Comparison of ENCODE assay signal across 16 mouse cellular contexts in the genomic region with DNA sequence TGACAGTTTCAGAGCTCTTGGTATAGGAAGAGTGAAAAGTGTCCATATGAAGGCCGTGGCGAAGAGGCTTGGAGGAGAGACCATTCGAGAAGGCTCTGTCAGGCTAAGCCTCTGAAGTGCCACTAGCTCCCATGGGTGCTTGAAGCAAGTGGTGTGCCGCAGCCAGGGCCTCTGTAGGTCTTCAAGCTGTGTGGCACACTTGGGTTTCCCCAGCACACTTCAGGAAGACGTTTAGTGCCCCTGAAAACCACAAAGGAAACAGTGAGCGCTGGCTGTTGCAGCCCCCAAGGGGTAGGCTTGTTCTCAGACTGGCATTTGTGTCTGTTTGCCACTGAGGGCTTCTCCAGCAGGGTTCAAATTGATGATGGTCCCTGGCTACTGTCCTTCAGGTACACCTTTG.
"Had no signal": no experiment of that assay in that cellular context is flagged by ENCODE, and none has a peak within 500 bp of the region (broad histone marks: within the 10 kb centered on the region; RNA-seq: fewer than 3 reads in every experiment).

No protein-coding gene starts in this region.

- H3K4me3 ChIP-seq: kidney, embryonic 15.5 days; left cerebral cortex, adult 2 months; limb, embryonic 15.5 days; liver, embryonic 13.5 days; lung, embryonic 15.5 days; midbrain, embryonic 15.5 days; neural tube, embryonic 12.5 days had no signal

- H3K4me1 ChIP-seq: liver, embryonic 13.5 days; lung, embryonic 15.5 days had no signal

- H3K36me3 ChIP-seq: kidney, embryonic 15.5 days; limb, embryonic 15.5 days; liver, embryonic 13.5 days; lung, embryonic 15.5 days; midbrain, embryonic 15.5 days; neural tube, embryonic 12.5 days had no signal

- H3K27me3 ChIP-seq: limb, embryonic 15.5 days; liver, embryonic 13.5 days; lung, embryonic 15.5 days; midbrain, embryonic 15.5 days; neural tube, embryonic 12.5 days had no signal

- H3K27ac ChIP-seq: kidney, embryonic 15.5 days; left cerebral cortex, adult 2 months; limb, embryonic 15.5 days; liver, embryonic 13.5 days; lung, embryonic 15.5 days; midbrain, embryonic 15.5 days; neural tube, embryonic 12.5 days had no signal

- H3K9me3 ChIP-seq: kidney, embryonic 15.5 days; limb, embryonic 15.5 days; liver, embryonic 13.5 days; lung, embryonic 15.5 days; midbrain, embryonic 15.5 days; neural tube, embryonic 12.5 days had no signal

- DNase-seq: kidney, adult 2 months; kidney, postnatal 14 days; liver, embryonic 13.5 days; liver, postnatal 0 days; lung, postnatal 14 days; retina, postnatal 1 day; right cerebral cortex, postnatal 4 days; spleen, adult 18-20 months had no signal

- H3K4me2 ChIP-seq: kidney, embryonic 15.5 days; limb, embryonic 15.5 days; liver, embryonic 13.5 days; lung, embryonic 15.5 days; midbrain, embryonic 11.5 days; midbrain, embryonic 15.5 days; neural tube, embryonic 12.5 days had no signal

- ATAC-seq: intestine, embryonic 16.5 days; liver, postnatal 0 days; midbrain, embryonic 15.5 days had no signal

- H3K9ac ChIP-seq: kidney, embryonic 15.5 days; limb, embryonic 15.5 days; liver, embryonic 13.5 days; liver, postnatal 0 days; lung, embryonic 15.5 days; midbrain, embryonic 15.5 days; neural tube, embryonic 12.5 days had no signal
